Mouse (Mus musculus) CH12.LX (cell line): Measurements from ENCODE around the gene Tet3. TPM values are rescaled to one million over a fixed set of nuclear protein-coding genes. Genes with fewer than 3 reads are reported as not detected.

Experiments used
- DNase-seq: peaks from one replicate; pipeline ENCODE4 v3.0.0-alpha.2; 2013; ENCODE audit errors: extremely low read depth
- H3K27ac ChIP-seq: 2 replicates; pipeline ENCODE4 v1.5.1; 2012; ENCODE audit warnings: low read depth, mild to moderate bottlenecking, control low read depth, moderate library complexity; ENCODE audit not compliant: insufficient read depth
- H3K27me3 ChIP-seq: replicated peaks from 2 replicates; pipeline ENCODE3; 2012; ENCODE audit warnings: inconsistent platforms
- H3K36me3 ChIP-seq, 2 experiments: replicated peaks in 1 of 2; 2 replicates each; pipeline versions ENCODE3 to v1.6.1; 2012; ENCODE audit warnings: inconsistent platforms in 1 of 2, low read length in 1 of 2, mild to moderate bottlenecking in 1 of 2, mixed read lengths in 1 of 2, moderate library complexity in 1 of 2; ENCODE audit not compliant: control insufficient read depth in 1 of 2, insufficient read depth in 1 of 2
- H3K4me1 ChIP-seq, 2 experiments: 2 replicates each; pipeline ENCODE4 v1.6.1; 2012; ENCODE audit warnings: inconsistent platforms in 1 of 2, moderate library complexity in 1 of 2; ENCODE audit not compliant: insufficient read depth in 2 of 2, control insufficient read depth in 1 of 2
- H3K4me2 ChIP-seq: 2 replicates; pipeline ENCODE4 v1.6.1; 2012; ENCODE audit warnings: low read depth, mild to moderate bottlenecking, control low read depth; ENCODE audit not compliant: poor library complexity, insufficient read depth, severe bottlenecking
- H3K4me3 ChIP-seq, 3 experiments: fragments of 150-350 bp in 1 of 3; sonication (generic) in 1 of 3; replicated peaks in 1 of 3; 2 replicates each; pipeline versions ENCODE3 to v1.5.1; 2011 to 2012; ENCODE audit warnings: low read depth in 2 of 3, low read length in 2 of 3, mild to moderate bottlenecking in 2 of 3, moderate library complexity in 2 of 3, control low read depth in 1 of 3, improper control_type of control experiment in 1 of 3, inconsistent platforms in 1 of 3, mixed read lengths in 1 of 3; ENCODE audit not compliant: poor library complexity in 1 of 3
- H3K79me2 ChIP-seq: replicated peaks from 2 replicates; pipeline ENCODE4 v1.6.1; 2012; ENCODE audit warnings: mild to moderate bottlenecking, moderate library complexity; ENCODE audit not compliant: control insufficient read depth, poor library complexity, insufficient read depth, severe bottlenecking; ENCODE audit errors: extremely low read depth
- H3K9ac ChIP-seq: 2 replicates; pipeline ENCODE4 v1.6.1; 2012; ENCODE audit warnings: low read depth, mild to moderate bottlenecking, control low read depth, moderate library complexity; ENCODE audit not compliant: insufficient read depth
- H3K9me3 ChIP-seq: replicated peaks from 2 replicates; pipeline ENCODE3; 2012; ENCODE audit warnings: low read length, inconsistent platforms, mixed read lengths
- CHD1 ChIP-seq: IDR thresholded peaks from 2 replicates; pipeline ENCODE4 v1.6.1; 2012; ENCODE audit warnings: low read depth, low read length, improper control_type of control experiment, inconsistent platforms
- CTCF ChIP-seq, 2 experiments: IDR thresholded peaks in 1 of 2; conservative IDR thresholded peaks in 1 of 2; 2 replicates each; pipeline ENCODE4 v1.5.1; 2011 to 2012; ENCODE audit warnings: low read depth in 2 of 2, low read length in 2 of 2, improper control_type of control experiment in 1 of 2, inconsistent platforms in 1 of 2, mild to moderate bottlenecking in 1 of 2, moderate library complexity in 1 of 2
- EP300 ChIP-seq: IDR thresholded peaks from 2 replicates; pipeline ENCODE4 v1.6.1; 2011; ENCODE audit warnings: low read length, improper control_type of control experiment
- ETS1 ChIP-seq: conservative IDR thresholded peaks from 2 replicates; pipeline ENCODE4 v1.6.1; 2012; ENCODE audit warnings: low read depth, mild to moderate bottlenecking, inconsistent platforms, low read length, improper control_type of control experiment, moderate library complexity
- GABPA ChIP-seq: IDR thresholded peaks from 2 replicates; pipeline ENCODE4 v1.6.1; 2012; ENCODE audit warnings: low read depth, low read length, improper control_type of control experiment, inconsistent platforms; ENCODE audit not compliant: insufficient replicate concordance
- JUN ChIP-seq: IDR thresholded peaks from 2 replicates; pipeline ENCODE4 v1.6.1; 2011; ENCODE audit warnings: low read depth, mild to moderate bottlenecking, low read length, improper control_type of control experiment, moderate library complexity; ENCODE audit not compliant: insufficient read depth
- JUND ChIP-seq: conservative IDR thresholded peaks from 2 replicates; pipeline ENCODE4 v1.6.1; 2011; ENCODE audit warnings: low read depth, low read length, improper control_type of control experiment
- KAT2A ChIP-seq: IDR thresholded peaks from 2 replicates; pipeline ENCODE4 v1.6.1; 2012; ENCODE audit warnings: low read length, improper control_type of control experiment, inconsistent platforms; ENCODE audit not compliant: insufficient replicate concordance
- NRF1 ChIP-seq: IDR thresholded peaks from 2 replicates; pipeline ENCODE4 v1.6.1; 2014; ENCODE audit warnings: low read depth, mild to moderate bottlenecking, inconsistent platforms, low read length, improper control_type of control experiment, moderate library complexity
- POLR2AphosphoS2 ChIP-seq: IDR thresholded peaks from 2 replicates; pipeline ENCODE4 v1.6.1; 2011; ENCODE audit warnings: low read depth, low read length, improper control_type of control experiment
- RAD21 ChIP-seq: IDR thresholded peaks from 2 replicates; pipeline ENCODE4 v1.6.1; 2011; ENCODE audit warnings: low read depth, mild to moderate bottlenecking, low read length, improper control_type of control experiment, moderate library complexity
- SMC3 ChIP-seq: IDR thresholded peaks from 2 replicates; pipeline ENCODE4 v1.6.1; 2011; ENCODE audit warnings: low read depth, low read length, improper control_type of control experiment
- ZKSCAN1 ChIP-seq: IDR thresholded peaks from 2 replicates; pipeline ENCODE4 v1.6.1; 2012; ENCODE audit warnings: low read depth, inconsistent platforms, low read length, improper control_type of control experiment, borderline replicate concordance
- ZNF384 ChIP-seq: IDR thresholded peaks from 2 replicates; pipeline ENCODE4 v1.6.1; 2012; ENCODE audit warnings: low read depth, low read length, improper control_type of control experiment, inconsistent platforms
- dilution Hi-C: fragments of 300-500 bp; cut with MboI; formaldehyde crosslinking; loops from 2 replicates; pipeline ENCODE4 v1.14.3; 2020; ENCODE audit warnings: low sequenced_read_pairs; ENCODE audit not compliant: extremely low pct_unique_long_range_greater_than_20kb, extremely low pct_ligation_motif_present
- in situ Hi-C: fragments of 300-500 bp; cut with MboI; formaldehyde crosslinking; loops from 3 replicates; pipeline ENCODE4 v1.14.3; 2019; ENCODE audit warnings: low sequenced_read_pairs, low pct_ligation_motif_present, low pct_unique_long_range_greater_than_20kb, mixed read lengths
- polyA plus RNA-seq: library from polyadenylated mRNA; unstranded; fragments of >175 nt; gene quantifications from 2 replicates; pipeline ENCODE4 v1.2.1, GENCODE M21; 2012; ENCODE audit warnings: low read depth; ENCODE audit not compliant: insufficient read length
- total RNA-seq, 2 experiments: library from RNA; depleted of rRNA; stranded (reverse); fragments of 300-350 nt in 1 of 2; fragments of >200 nt in 1 of 2; gene quantifications; 2 replicates each; pipeline ENCODE4 v1.2.3; 2012 to 2014

Tet3 gene
- total and polyA plus RNA-seq, 3 experiments, result 3.2 to 10.0 (median 8.2) TPM

- Histone ChIP-seq H3K4me1 (peaks cover 6 to 72% of the 10 kb centered on the region in 2 experiments; a peak in 3 of 4 replicates), H3K27me3 (no peaks in the 10 kb centered on the region), H3K4me2 (no peak overlapping the region), H3K36me3 (peaks cover 26 to 70% of the 10 kb centered on the region in 2 experiments), H3K79me2 (0 out of 2 replicates have a peak, but pooled peaks cover 4% of the 10 kb centered on the region), H3K27ac (no peak overlapping the region), H3K9me3 (no peaks in the 10 kb centered on the region), H3K9ac (no peak overlapping the region), H3K4me3 (no peak overlapping the region)
- in situ Hi-C loops, result no loop called here
- dilution Hi-C loops, result no loop called here
- DNase-seq, result no peak
- TF ChIP-seq SMC3 (no peak), NRF1 (no peak), ETS1 (no peak), KAT2A (no peak), POLR2AphosphoS2 (no peak), RAD21 (no peak), GABPA (no peak), ZKSCAN1 (no peak)
These were observed 32.3 kb downstream of the Tet3 start for GRCm38 (mm10) chr6:83426576-83426975.

GRCm38 (mm10) chr6:83424053-83424404, 34.9 kb downstream of the Tet3 start:
- peaks cover 10 to 89% of the 10 kb centered on the region in 2 experiments; a peak in 3 of 4 replicates for H3K4me1 ChIP-seq
- H3K79me2 ChIP-seq, result peaks cover 2% of the 10 kb centered on the region; the same call in 1 of the 2 replicates
- dilution Hi-C loops (no loop called here), in situ Hi-C loops (no loop called here)
- peak; percentile 58 for TF ChIP-seq JUN
- no peak for TF ChIP-seq CTCF (conservative IDR thresholded peaks at IDR 0.05 in 1 of 2, IDR thresholded peaks at IDR 0.05 in 1 of 2; ENCODE audit: low read depth in 2 of 2, low read length in 2 of 2)
- peak; percentile 77; the same call in 1 of the 2 replicates for TF ChIP-seq JUND
- TF ChIP-seq EP300, result peak; percentile 44
- DNase-seq, result no peak
- no peak overlapping the region for H3K4me3 ChIP-seq
- H3K36me3 ChIP-seq, result peaks cover 26 to 67% of the 10 kb centered on the region in 2 experiments
- H3K27ac ChIP-seq, result no peak overlapping the region
- H3K9ac ChIP-seq, result no peak overlapping the region
- H3K9me3 ChIP-seq, result no peaks in the 10 kb centered on the region
- H3K4me2 ChIP-seq, result no peak overlapping the region
- no peaks in the 10 kb centered on the region for H3K27me3 ChIP-seq

GRCm38 (mm10) chr6:83423400-83424052, 35.4 kb downstream of the Tet3 start:
- H3K4me2 ChIP-seq, result no peak overlapping the region
- H3K27me3 ChIP-seq, result no peaks in the 10 kb centered on the region
- H3K4me3 ChIP-seq, result no peak overlapping the region
- H3K4me1 ChIP-seq, result peaks cover 12 to 89% of the 10 kb centered on the region in 2 experiments; a peak in 3 of 4 replicates
- no peak for DNase-seq
- H3K9ac ChIP-seq, result no peak overlapping the region
- peak; percentile 65 for TF ChIP-seq EP300
- peak; percentile 55 for TF ChIP-seq ZNF384
- no peak for TF ChIP-seq CHD1
- TF ChIP-seq, all 38 proteins: peak for 2
- in situ Hi-C loops (no loop called here), dilution Hi-C loops (no loop called here)
- H3K36me3 ChIP-seq, result peaks cover 26 to 66% of the 10 kb centered on the region in 2 experiments
- no peak overlapping the region for H3K27ac ChIP-seq
- H3K79me2 ChIP-seq, result peaks cover 2% of the 10 kb centered on the region; the same call in 1 of the 2 replicates
- no peaks in the 10 kb centered on the region for H3K9me3 ChIP-seq
